Mouse (Mus musculus) kidney, adult 2 months (tissue): ENCODE measurements around the gene Arhgef33. TPM values are rescaled to one million over a fixed set of nuclear protein-coding genes. Genes with fewer than 3 reads are reported as not detected.

ENCODE experiments used
- DNase-seq: peaks from one replicate; pipeline ENCODE4 v3.0.0; 2021
- H3K27ac ChIP-seq: fragments of 200-500 bp; 2 replicates; pipeline ENCODE4 v1.5.1; 2012; ENCODE audit warnings: low read depth, low read length, control low read depth, inconsistent platforms; ENCODE audit not compliant: insufficient read depth
- H3K27me3 ChIP-seq: fragments of 200-500 bp; replicated peaks from 2 replicates; pipeline ENCODE4 v1.6.1; 2012; ENCODE audit warnings: mild to moderate bottlenecking, moderate library complexity, low read length, inconsistent platforms; ENCODE audit not compliant: control insufficient read depth, insufficient read depth
- H3K36me3 ChIP-seq: fragments of 200-500 bp; 2 replicates; pipeline ENCODE4 v1.6.1; 2012; ENCODE audit warnings: mild to moderate bottlenecking, moderate library complexity, low read length, inconsistent platforms; ENCODE audit not compliant: control insufficient read depth, insufficient read depth
- H3K4me1 ChIP-seq: fragments of 200-500 bp; 2 replicates; pipeline ENCODE4 v1.6.1; 2011; ENCODE audit warnings: low read length; ENCODE audit not compliant: control insufficient read depth, insufficient read depth
- H3K4me3 ChIP-seq: fragments of 200-500 bp; 2 replicates; pipeline ENCODE4 v1.5.1; 2011; ENCODE audit warnings: mild to moderate bottlenecking, low read depth, low read length, control low read depth; ENCODE audit not compliant: insufficient read depth
- CTCF ChIP-seq: fragments of 200-500 bp; conservative IDR thresholded peaks from 2 replicates; pipeline ENCODE4 v1.5.1; 2011; ENCODE audit warnings: low read depth, mild to moderate bottlenecking, control low read depth, low read length, moderate library complexity, mixed read lengths; ENCODE audit not compliant: insufficient read depth, insufficient read length
- POLR2A ChIP-seq: fragments of 200-500 bp; IDR thresholded peaks from one replicate; pipeline ENCODE4 v1.6.1; 2011; ENCODE audit warnings: low read depth, low read length, control low read depth
- WGBS: fragments of 180-500 bp; shearing (Covaris S2); methylation state at CpG from one replicate; pipeline ENCODE4 v1.1.7; 2018; 5-methylcytosine and 5-hydroxymethylcytosine counted together
- polyA plus RNA-seq: library from polyadenylated mRNA; depleted of rRNA; stranded (reverse); fragments of >200 nt; gene quantifications from 2 replicates; pipeline ENCODE4 v1.2.3, GENCODE M21; 2012

Arhgef33 gene
- polyA plus RNA-seq, 1 experiment: 0.44 TPM

GRCm38 (mm10) chr17:80345277-80345676, 38.1 kb downstream of the Arhgef33 start:
- H3K27me3 ChIP-seq: no peaks in the 10 kb centered on the region
- TF ChIP-seq CTCF: no peak; the same call in 1 of the 2 replicates
- no peak for TF ChIP-seq POLR2A
- no peak overlapping the region for H3K27ac ChIP-seq
- no peaks in the 10 kb centered on the region for H3K36me3 ChIP-seq
- no peak for DNase-seq
- no peak overlapping the region for H3K4me3 ChIP-seq
- WGBS: 76% methylated on average over 4 of the region's 4 CpGs
- 0 out of 2 replicates have a peak, but pooled peaks cover 3% of the 10 kb centered on the region for H3K4me1 ChIP-seq

GRCm38 (mm10) chr17:80346591-80347125, 39.5 kb downstream of the Arhgef33 start:
- DNase-seq: peak; percentile 26
- no peak for TF ChIP-seq POLR2A
- no peak for TF ChIP-seq CTCF
- Histone ChIP-seq H3K27me3 (no peaks in the 10 kb centered on the region), H3K27ac (no peak overlapping the region), H3K36me3 (no peaks in the 10 kb centered on the region), H3K4me3 (no peak overlapping the region), H3K4me1 (0 out of 2 replicates have a peak, but pooled peaks cover 3% of the 10 kb centered on the region)
- WGBS: 43% methylated on average over 11 of the region's 11 CpGs

- H3K4me3 ChIP-seq: no peak overlapping the region
- H3K4me1 ChIP-seq: 0 out of 2 replicates have a peak, but pooled peaks cover 3% of the 10 kb centered on the region
- no peak for DNase-seq
- no peaks in the 10 kb centered on the region for H3K36me3 ChIP-seq
- TF ChIP-seq POLR2A (no peak), CTCF (no peak)
- no peaks in the 10 kb centered on the region for H3K27me3 ChIP-seq
- no peak overlapping the region for H3K27ac ChIP-seq
- 63% methylated on average over 6 of the region's 6 CpGs for WGBS
These were observed 40.0 kb downstream of the Arhgef33 start for GRCm38 (mm10) chr17:80347234-80347633.

- H3K27ac ChIP-seq: no peak overlapping the region
- TF ChIP-seq POLR2A (no peak), CTCF (no peak)
- H3K4me1 ChIP-seq: no peaks in the 10 kb centered on the region
- no peak for DNase-seq
- no peaks in the 10 kb centered on the region for H3K27me3 ChIP-seq
- 90% methylated on average over 8 of the region's 8 CpGs for WGBS
- no peak overlapping the region for H3K4me3 ChIP-seq
- H3K36me3 ChIP-seq: no peaks in the 10 kb centered on the region
These were observed 53.0 kb downstream of the Arhgef33 start for GRCm38 (mm10) chr17:80360245-80360644.

DNA sequence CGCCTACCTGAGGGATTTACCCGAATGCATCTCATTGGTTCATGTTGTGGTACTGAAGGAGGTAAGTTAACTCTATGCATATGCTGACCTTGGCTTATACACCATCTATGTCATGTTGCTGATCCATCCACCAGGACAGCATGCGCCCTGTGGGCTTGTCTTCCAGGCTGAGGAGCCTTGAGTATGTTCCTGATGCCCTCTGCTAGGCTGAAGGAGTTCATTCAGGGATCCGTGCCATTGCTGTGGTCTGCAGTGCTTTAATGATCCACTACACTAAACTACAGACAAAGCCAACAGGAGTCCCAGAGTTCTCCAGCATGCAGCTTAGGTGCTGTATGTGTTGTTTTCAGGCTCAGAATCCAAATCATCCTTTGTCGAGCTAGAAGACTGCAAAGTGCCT, 60.1 kb downstream of the Arhgef33 start:
- DNase-seq: peak; percentile 36
- no peaks in the 10 kb centered on the region for H3K36me3 ChIP-seq
- H3K4me1 ChIP-seq: no peaks in the 10 kb centered on the region
- no peak overlapping the region for H3K4me3 ChIP-seq
- WGBS: 89% methylated on average over 5 of the region's 5 CpGs
- H3K27me3 ChIP-seq: no peaks in the 10 kb centered on the region
- H3K27ac ChIP-seq: no peak overlapping the region
- TF ChIP-seq POLR2A: no peak
- TF ChIP-seq CTCF: no peak

GRCm38 (mm10) chr17:80368606-80369005, 61.4 kb downstream of the Arhgef33 start:
- TF ChIP-seq CTCF: no peak
- TF ChIP-seq POLR2A: no peak
- H3K36me3 ChIP-seq: no peaks in the 10 kb centered on the region
- H3K4me1 ChIP-seq: no peaks in the 10 kb centered on the region
- H3K27me3 ChIP-seq: no peaks in the 10 kb centered on the region
- H3K4me3 ChIP-seq: no peak overlapping the region
- no peak overlapping the region for H3K27ac ChIP-seq
- no peak for DNase-seq
- WGBS: 83% methylated on average over 9 of the region's 9 CpGs

- Histone ChIP-seq H3K27me3 (no peaks in the 10 kb centered on the region), H3K4me1 (peaks cover 4% of the 10 kb centered on the region; the same call in 1 of the 2 replicates), H3K27ac (peak within 1 kb of the TSS; percentile 28; the same call in 1 of the 2 replicates), H3K36me3 (no peaks in the 10 kb centered on the region), H3K4me3 (peak within 1 kb of the TSS; percentile 59)
- WGBS: 1% methylated on average over 102 of the region's 102 CpGs
- TF ChIP-seq POLR2A (peak; percentile 29), CTCF (no peak)
- peak; percentile 93 for DNase-seq
These were observed 66.0 kb downstream of the Arhgef33 start, which contains the start of gene Gm10190 for GRCm38 (mm10) chr17:80372989-80373725. Gm10190 (minus strand) TSS chr17:80373541.
